ENCODE assay signal across 9 mouse cellular contexts in the genomic region with DNA sequence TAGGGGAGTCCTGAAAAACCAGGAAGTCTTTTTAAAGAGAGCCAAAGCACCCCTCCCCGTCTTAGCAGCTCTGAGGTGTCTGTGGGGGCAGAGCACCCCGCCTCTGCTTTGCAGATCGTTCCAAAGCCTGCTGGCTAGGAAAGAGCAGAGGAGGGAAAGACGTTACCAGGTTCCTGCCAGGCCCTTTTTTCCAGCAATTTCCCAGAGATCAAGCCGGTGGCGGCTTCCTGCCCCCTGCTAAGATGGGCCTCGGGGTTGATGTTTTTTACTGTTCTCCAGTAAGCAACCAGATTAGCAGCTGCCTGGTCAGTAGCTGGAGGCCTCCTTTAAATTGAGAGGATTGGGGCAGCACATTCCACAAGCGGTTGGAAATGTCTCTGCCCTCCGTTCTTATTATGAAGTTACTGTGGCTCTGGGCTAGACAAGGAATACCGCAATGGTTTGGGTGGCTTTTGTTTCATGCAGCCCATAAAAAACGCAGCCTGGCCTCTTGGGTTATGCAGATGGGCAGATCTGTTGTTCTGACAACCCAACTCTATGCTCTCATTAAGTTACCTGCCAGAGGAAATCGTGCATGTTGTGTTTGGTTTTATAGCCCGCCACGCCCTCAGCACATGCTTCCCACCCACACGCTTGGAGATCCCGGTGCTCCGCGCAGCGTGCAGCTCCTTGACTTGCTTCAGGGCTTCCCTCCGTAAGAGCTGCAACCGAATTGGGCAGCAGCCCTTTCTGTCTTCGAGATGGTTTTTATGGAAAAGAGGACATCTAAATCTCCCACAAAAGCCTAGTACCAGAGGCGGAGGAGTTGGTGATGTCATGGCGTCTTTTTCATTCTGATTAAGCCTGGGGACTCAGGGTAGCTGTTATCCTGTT.
A peak's percentile ranks its signal among the peaks of the same experiment; 100 is the strongest.
DNase-seq lines count a peak whose midpoint lies in the region; ATAC-seq and TF ChIP-seq lines count a peak whose summit lies in the region.
"Had no signal": no experiment of that assay in that cellular context is flagged by ENCODE, and none has a peak within 500 bp of the region (broad histone marks: within the 10 kb centered on the region; RNA-seq: fewer than 3 reads in every experiment).

No protein-coding gene starts in this region.

- peak; percentile 22 for DNase-seq in embryo, embryonic 11.5 days (ENCODE audit: low read depth, low spot score)
- no peak for DNase-seq in embryo, embryonic 10.5 days (ENCODE audit: low spot score)
- peak; percentile 54 for DNase-seq in right cerebral cortex, adult 18-20 months
- DNase-seq in right cerebral cortex, postnatal 4 days = no peak
- DNase-seq in stomach, postnatal 0 days (ENCODE audit: low spot score) = peak; percentile 46
- no peak for DNase-seq in spleen, adult 12 weeks (ENCODE audit: low spot score)
- DNase-seq in urinary bladder, adult 2 months (ENCODE audit: low spot score) = no peak
- DNase-seq: kidney, adult 18-20 months had no signal

- no peak for TF ChIP-seq EP300 in stomach, postnatal 0 days (optimal IDR thresholded peaks at IDR 0.05)

- TF ChIP-seq CTCF in stomach, postnatal 0 days (IDR thresholded peaks at IDR 0.05; ENCODE audit: low read depth) = no peak

- peaks cover 27% of the 10 kb centered on the region for H3K4me1 ChIP-seq in limb, embryonic 12.5 days (replicated peaks)
- no peaks in the 10 kb centered on the region for H3K4me1 ChIP-seq in stomach, postnatal 0 days (replicated peaks; ENCODE audit: control insufficient read depth, insufficient read depth)

- peak overlapping the region; percentile 54 for H3K4me2 ChIP-seq in limb, embryonic 12.5 days
- H3K4me2 ChIP-seq in stomach, postnatal 0 days (replicated peaks; ENCODE audit: low read depth) = peak overlapping the region; percentile 8; the same call in 1 of the 2 replicates

- no peaks in the 10 kb centered on the region for H3K9me3 ChIP-seq in limb, embryonic 12.5 days
- H3K9me3 ChIP-seq in stomach, postnatal 0 days (ENCODE audit: control insufficient read depth, low read length) = no peaks in the 10 kb centered on the region

- ATAC-seq in limb, embryonic 12.5 days (ENCODE audit: insufficient number of reproducible peaks, insufficient read depth, low FRiP score, low TSS enrichment, low read depth) = no peak
- no peak for ATAC-seq in stomach, postnatal 0 days (ENCODE audit: low FRiP score, low TSS enrichment)

- H3K27me3 ChIP-seq in limb, embryonic 12.5 days = peaks cover 13% of the 10 kb centered on the region; the same call in 1 of the 2 replicates
- no peaks in the 10 kb centered on the region for H3K27me3 ChIP-seq in stomach, postnatal 0 days (ENCODE audit: control insufficient read depth, insufficient read depth, low read length)

- H3K4me3 ChIP-seq in limb, embryonic 12.5 days (replicated peaks) = peak overlapping the region; percentile 19
- no peak overlapping the region for H3K4me3 ChIP-seq in stomach, postnatal 0 days (ENCODE audit: low read depth, low read length)

- H3K27ac ChIP-seq in limb, embryonic 12.5 days = peak overlapping the region; percentile 54
- no peak overlapping the region for H3K27ac ChIP-seq in stomach, postnatal 0 days (replicated peaks)

- no peak overlapping the region for H3K9ac ChIP-seq in limb, embryonic 12.5 days (replicated peaks)
- H3K9ac ChIP-seq in stomach, postnatal 0 days (ENCODE audit: low read length) = no peak overlapping the region

- 12% methylated on average over 24 of the region's 24 CpGs for WGBS in limb, embryonic 12.5 days
- WGBS in stomach, postnatal 0 days = 39% methylated on average over 24 of the region's 24 CpGs

- no peaks in the 10 kb centered on the region for H3K36me3 ChIP-seq in limb, embryonic 12.5 days
- H3K36me3 ChIP-seq in stomach, postnatal 0 days (ENCODE audit: control insufficient read depth, insufficient read depth, low read length) = no peaks in the 10 kb centered on the region

Comparison
In these comparisons a context has a peak if more than half of its experiments do, and no peak if none do; other contexts are left out.
1. DNase-seq: peak in embryo, embryonic 11.5 days (single experiment), right cerebral cortex, adult 18-20 months (single experiment) and stomach, postnatal 0 days (single experiment); none in embryo, embryonic 10.5 days (single experiment), right cerebral cortex, postnatal 4 days (single experiment), spleen, adult 12 weeks (single experiment) and urinary bladder, adult 2 months (single experiment).